Mouse (Mus musculus) forebrain, postnatal 0 days (tissue): ENCODE data around the gene D5Ertd579e. TPM values are rescaled to one million over a fixed set of nuclear protein-coding genes. Genes with fewer than 3 reads are reported as not detected.

Experiments used
- ATAC-seq: fragments of 200-750 bp; cut with Nextera tagmentation; 2 replicates; pipeline ENCODE4 v1.8.0; 2017; ENCODE audit warnings: mild to moderate bottlenecking, moderate library complexity
- DNase-seq: peaks from one replicate; pipeline ENCODE4 v3.0.0-alpha.2; 2015
- H3K27ac ChIP-seq: fragments of 300-500 bp; sonication (generic); 2 replicates; pipeline ENCODE4 v1.5.1; 2014; ENCODE audit warnings: low read depth, mild to moderate bottlenecking, antibody characterized with exemption, low read length, moderate library complexity, mixed read lengths
- H3K27me3 ChIP-seq: fragments of 300-500 bp; sonication (generic); 2 replicates; pipeline ENCODE4 v1.6.1; 2014; ENCODE audit warnings: mild to moderate bottlenecking, low read length, mixed read lengths; ENCODE audit not compliant: insufficient read depth
- H3K36me3 ChIP-seq: fragments of 300-500 bp; sonication (generic); 2 replicates; pipeline ENCODE4 v1.6.1; 2014; ENCODE audit warnings: mild to moderate bottlenecking, moderate library complexity; ENCODE audit not compliant: insufficient read depth
- H3K4me1 ChIP-seq: fragments of 300-500 bp; sonication (generic); 2 replicates; pipeline ENCODE4 v1.6.1; 2014; ENCODE audit warnings: antibody characterized with exemption; ENCODE audit not compliant: insufficient read depth
- H3K4me2 ChIP-seq: fragments of 300-500 bp; sonication (generic); 2 replicates; pipeline ENCODE4 v1.6.1; 2014; ENCODE audit warnings: low read depth, mild to moderate bottlenecking, moderate library complexity
- H3K4me3 ChIP-seq: fragments of 300-500 bp; sonication (generic); 2 replicates; pipeline ENCODE4 v1.5.1; 2014; ENCODE audit warnings: low read depth, low read length, mixed read lengths
- H3K9ac ChIP-seq: fragments of 300-500 bp; sonication (generic); 2 replicates; pipeline ENCODE4 v1.6.1; 2014; ENCODE audit warnings: mild to moderate bottlenecking
- H3K9me3 ChIP-seq: fragments of 300-500 bp; sonication (generic); 2 replicates; pipeline ENCODE4 v1.6.1; 2016; ENCODE audit warnings: low read length
- CTCF ChIP-seq: sonication (generic); IDR thresholded peaks from 2 replicates; pipeline ENCODE4 v1.5.1; 2016; ENCODE audit warnings: antibody characterized with exemption, control low read depth, low read depth
- whole genome bisulfite sequencing: fragments of 180-500 bp; shearing (Covaris S2); extraction: QIAGEN DNeasy Blood & Tissue Kit; methylation state at CpG from one replicate; pipeline ENCODE4 v1.1.7; 2014; 5-methylcytosine and 5-hydroxymethylcytosine counted together
- polyA plus RNA-seq: library from polyadenylated mRNA; unstranded; fragments of >200 nt; fragmentation: Nextera tagmentation; extraction: Ambion mirVana; gene quantifications from 2 replicates; pipeline ENCODE4 v1.2.1, GENCODE M21; 2015
- total RNA-seq: library from RNA; depleted of rRNA; stranded (reverse); fragments of >200 nt; gene quantifications from 2 replicates; pipeline ENCODE4 v1.2.3, GENCODE M21; 2014

The D5Ertd579e gene
- total and polyA plus RNA-seq, 2 experiments from 2014 or later: 27.4 to 105 TPM

- 66% methylated on average over 7 of the region's 7 CpGs for WGBS
- Histone ChIP-seq H3K4me2 (no peak overlapping the region), H3K27me3 (no peaks in the 10 kb centered on the region), H3K9me3 (no peaks in the 10 kb centered on the region), H3K27ac (no peak overlapping the region), H3K9ac (no peak overlapping the region), H3K4me3 (no peak overlapping the region), H3K36me3 (no peaks in the 10 kb centered on the region), H3K4me1 (no peaks in the 10 kb centered on the region)
- DNase-seq (no peak), ATAC-seq (no peak)
- TF ChIP-seq CTCF: no peak
Measured at GRCm38 (mm10) chr5:36727776-36728175, 32.0 kb upstream of the D5Ertd579e start.

- 58% methylated on average over 2 of the region's 2 CpGs for WGBS
- no peak for ATAC-seq
- Histone ChIP-seq H3K4me1 (no peaks in the 10 kb centered on the region), H3K36me3 (no peaks in the 10 kb centered on the region), H3K4me2 (no peak overlapping the region), H3K4me3 (no peak overlapping the region), H3K27ac (no peak overlapping the region), H3K9ac (no peak overlapping the region), H3K27me3 (no peaks in the 10 kb centered on the region), H3K9me3 (no peaks in the 10 kb centered on the region)
- TF ChIP-seq CTCF: no peak
- DNase-seq: no peak
Measured at GRCm38 (mm10) chr5:36727136-36727535, 31.3 kb upstream of the D5Ertd579e start.

- 74% methylated on average over 9 of the region's 9 CpGs for WGBS
- no peak overlapping the region for H3K4me2 ChIP-seq
- H3K27ac ChIP-seq: no peak overlapping the region
- H3K27me3 ChIP-seq: no peaks in the 10 kb centered on the region
- ATAC-seq: no peak
- no peaks in the 10 kb centered on the region for H3K9me3 ChIP-seq
- TF ChIP-seq CTCF: no peak
- no peak overlapping the region for H3K4me3 ChIP-seq
- no peaks in the 10 kb centered on the region for H3K4me1 ChIP-seq
- no peak overlapping the region for H3K9ac ChIP-seq
- DNase-seq: no peak
- no peaks in the 10 kb centered on the region for H3K36me3 ChIP-seq
Measured at GRCm38 (mm10) chr5:36726387-36726801, 30.6 kb upstream of the D5Ertd579e start.

- Histone ChIP-seq H3K27me3 (no peaks in the 10 kb centered on the region), H3K9me3 (no peaks in the 10 kb centered on the region), H3K27ac (no peak overlapping the region), H3K4me3 (no peak overlapping the region), H3K4me2 (no peak overlapping the region), H3K4me1 (no peaks in the 10 kb centered on the region), H3K9ac (no peak overlapping the region), H3K36me3 (no peaks in the 10 kb centered on the region)
- 71% methylated on average over 12 of the region's 12 CpGs for WGBS
- DNase-seq (no peak), ATAC-seq (no peak)
- TF ChIP-seq CTCF: no peak
Measured at GRCm38 (mm10) chr5:36725861-36726260, 30.0 kb upstream of the D5Ertd579e start.

GRCm38 (mm10) chr5:36724274-36724673 lies 28.4 kb upstream of the D5Ertd579e start:
- no peak overlapping the region for H3K4me2 ChIP-seq
- no peak for TF ChIP-seq CTCF
- 82% methylated on average over 7 of the region's 7 CpGs for WGBS
- H3K27me3 ChIP-seq: no peaks in the 10 kb centered on the region
- no peak overlapping the region for H3K9ac ChIP-seq
- DNase-seq: no peak
- no peaks in the 10 kb centered on the region for H3K9me3 ChIP-seq
- H3K4me3 ChIP-seq: no peak overlapping the region
- H3K36me3 ChIP-seq: no peaks in the 10 kb centered on the region
- no peak for ATAC-seq
- H3K4me1 ChIP-seq: no peaks in the 10 kb centered on the region
- no peak overlapping the region for H3K27ac ChIP-seq

- Histone ChIP-seq H3K9ac (no peak overlapping the region), H3K27ac (no peak overlapping the region), H3K4me1 (no peaks in the 10 kb centered on the region), H3K4me2 (no peak overlapping the region), H3K9me3 (no peaks in the 10 kb centered on the region), H3K36me3 (no peaks in the 10 kb centered on the region), H3K27me3 (no peaks in the 10 kb centered on the region), H3K4me3 (no peak overlapping the region)
- no peak for TF ChIP-seq CTCF
- 72% methylated on average over 9 of the region's 9 CpGs for WGBS
- DNase-seq (no peak), ATAC-seq (no peak)
Measured at GRCm38 (mm10) chr5:36723356-36723755, 27.5 kb upstream of the D5Ertd579e start.

GRCm38 (mm10) chr5:36722415-36722856 lies 26.6 kb upstream of the D5Ertd579e start:
- no peak overlapping the region for H3K9ac ChIP-seq
- H3K4me3 ChIP-seq: no peak overlapping the region
- H3K9me3 ChIP-seq: no peaks in the 10 kb centered on the region
- H3K4me2 ChIP-seq: no peak overlapping the region
- no peak for TF ChIP-seq CTCF
- no peaks in the 10 kb centered on the region for H3K4me1 ChIP-seq
- H3K27me3 ChIP-seq: no peaks in the 10 kb centered on the region
- DNase-seq (no peak), ATAC-seq (no peak)
- no peak overlapping the region for H3K27ac ChIP-seq
- no peaks in the 10 kb centered on the region for H3K36me3 ChIP-seq
- WGBS: 80% methylated on average over 6 of the region's 6 CpGs
